31 mouse cellular contexts compared by ENCODE assay signal in genomic region chr16:13944178-13944577, GRCm38 (mm10). TPM values are rescaled to one million over a fixed set of nuclear protein-coding genes. Genes with fewer than 3 reads are reported as not detected.
DNase-seq lines count a peak whose midpoint lies in the region; ATAC-seq and TF ChIP-seq lines count a peak whose summit lies in the region.
"Had no signal": no experiment of that assay in that cellular context is flagged by ENCODE, and none has a peak within 500 bp of the region (broad histone marks: within the 10 kb centered on the region; RNA-seq: fewer than 3 reads in every experiment).

No protein-coding gene starts in this region.

- no peaks in the 10 kb centered on the region for H3K27me3 ChIP-seq in MEL (ENCODE audit: control insufficient read depth in 1 of 2, insufficient read depth in 2 of 2, low read length in 2 of 2)

- no peak for TF ChIP-seq POLR2A in MEL (IDR thresholded peaks at IDR 0.05; ENCODE audit: control insufficient read depth in 1 of 2, insufficient read depth in 1 of 2, low read depth in 1 of 2, low read length in 2 of 2, poor library complexity in 1 of 2)

- H3K36me3 ChIP-seq in MEL (ENCODE audit: control insufficient read depth in 1 of 2, insufficient read depth in 2 of 2, low read length in 2 of 2) = peaks cover 0 to 4% of the 10 kb centered on the region in 2 experiments; a peak in 2 of 4 replicates
- H3K36me3 ChIP-seq: embryonic facial prominence, embryonic 12.5 days; limb, embryonic 13.5 days; midbrain, embryonic 12.5 days had no signal

- H3K4me1 ChIP-seq in MEL (ENCODE audit: control insufficient read depth in 1 of 2, insufficient read depth in 2 of 2, low read length in 2 of 2) = peaks cover 0 to 2% of the 10 kb centered on the region in 2 experiments; a peak in 1 of 4 replicates
- H3K4me1 ChIP-seq: limb, embryonic 13.5 days had no signal

- no peak for TF ChIP-seq CTCF in MEL (IDR thresholded peaks at IDR 0.05 in 2 of 3, conservative IDR thresholded peaks at IDR 0.05 in 1 of 3; ENCODE audit: control insufficient read depth in 1 of 3, insufficient read depth in 1 of 3, low read depth in 2 of 3, low read length in 3 of 3, poor library complexity in 1 of 3, severe bottlenecking in 1 of 3)

- no peaks in the 10 kb centered on the region for H3K9me3 ChIP-seq in MEL (replicated peaks; ENCODE audit: insufficient read depth, low read length)
- H3K9me3 ChIP-seq: embryonic facial prominence, embryonic 12.5 days; limb, embryonic 13.5 days; midbrain, embryonic 12.5 days had no signal

- H3K79me2 ChIP-seq in MEL (ENCODE audit: control insufficient read depth, insufficient read depth, low read length, poor library complexity) = no peaks in the 10 kb centered on the region

- no peak overlapping the region for H3K27ac ChIP-seq in MEL (ENCODE audit: control insufficient read depth, low read depth, low read length)
- H3K27ac ChIP-seq: embryonic facial prominence, embryonic 12.5 days; limb, embryonic 13.5 days; liver, embryonic 14.5 days; midbrain, embryonic 12.5 days had no signal

- no peak overlapping the region for H3K4me3 ChIP-seq in MEL (ENCODE audit: control insufficient read depth in 1 of 2, insufficient read depth in 1 of 2, low read depth in 2 of 2, low read length in 2 of 2)
- H3K4me3 ChIP-seq: embryonic facial prominence, embryonic 12.5 days; limb, embryonic 13.5 days; midbrain, embryonic 12.5 days had no signal

- 0 out of 2 replicates have a peak, but pooled peaks have one; percentile 11 for ATAC-seq in megakaryocyte progenitor cell, adult 5-6 weeks (replicated peaks; ENCODE audit: poor library complexity)
- ATAC-seq: forebrain, embryonic 16.5 days; hindbrain, embryonic 16.5 days had no signal

- TF ChIP-seq EP300 in MEL (IDR thresholded peaks at IDR 0.05; ENCODE audit: low read depth in 1 of 2, low read length in 2 of 2) = peak; percentile 73 to 84

- TF ChIP-seq RAD21 in MEL (IDR thresholded peaks at IDR 0.05; ENCODE audit: low read depth, low read length) = no peak

- no peak overlapping the region for H3K9ac ChIP-seq in MEL (ENCODE audit: control insufficient read depth, low read depth, low read length, poor library complexity, severe bottlenecking)
- H3K9ac ChIP-seq: embryonic facial prominence, embryonic 12.5 days; limb, embryonic 13.5 days; liver, embryonic 14.5 days; midbrain, embryonic 12.5 days had no signal

- peak; percentile 10 to 11 for DNase-seq in spleen, postnatal 36 days (ENCODE audit: low spot score in 2 of 2)
- DNase-seq in spleen, postnatal 10 days (ENCODE audit: low spot score in 2 of 2) = no peak
- peak; percentile 73 for DNase-seq in MEL (ENCODE audit: low read depth, low spot score)
- no peak for DNase-seq in gastrocnemius, adult 18-20 months (ENCODE audit: low spot score)
- no peak for DNase-seq in adrenal gland, postnatal 36 days
- DNase-seq: adrenal gland, adult 8-10 months; cerebellum, adult 11 months; cerebellum, adult 9-10 months; cerebellum, postnatal 36 days; embryo, embryonic 11 days; kidney, adult 18-20 months; kidney, postnatal 36 days; lung, adult 2 months; lung, postnatal 14 days; right cerebral cortex, postnatal 14 days; thymus, postnatal 4 days had no signal

TF ChIP-seq in MEL, 35 proteins besides CTCF, POLR2A, EP300 and RAD21:
- TF ChIP-seq ETS1 (IDR thresholded peaks at IDR 0.05; ENCODE audit: low read depth, low read length) (peak; percentile 27; the same call in 1 of the 2 replicates), UBTF (IDR thresholded peaks at IDR 0.05; ENCODE audit: borderline replicate concordance, insufficient read depth, low read depth, low read length) (no peak), GATA1 (IDR thresholded peaks at IDR 0.05; ENCODE audit: low read depth, low read length) (peak; percentile 67; the same call in 1 of the 2 replicates), MXI1 (IDR thresholded peaks at IDR 0.05; ENCODE audit: low read depth, low read length) (no peak), RCOR1 (IDR thresholded peaks at IDR 0.05; ENCODE audit: low read depth, low read length) (peak; percentile 96)

RNA-seq across cellular contexts. Expression of gene Mpv17l, which starts 41.2 kb away (rescaled TPM):
- total RNA-seq in MEL (2012; rRNA removed) = 0.77 and 1.2 TPM in 2 replicates
- 1 to 10 TPM in 1 of 2 experiments, not detected in 1; 2.3 TPM for polyA plus RNA-seq in MEL (2012; ENCODE audit: insufficient read depth in 1 of 2, insufficient read length in 2 of 2, low read depth in 1 of 2, low replicate concordance in 2 of 2, missing spikeins in 1 of 2)
- total RNA-seq in megakaryocyte progenitor cell, adult 5-6 weeks (2015) = 0.32 and 1.7 TPM in 2 replicates
- 0.33 and 2.0 TPM in 2 replicates for total RNA-seq in megakaryocyte progenitor cell, adult 5-6 weeks (2017)
- under 1 TPM; 0.50 to 0.85 TPM for total RNA-seq in gastrocnemius, adult 18-20 months (2021)
- 10 to 100 TPM in 1 of 2 experiments, 1 to 10 TPM in 1; 9.1 to 12.7 TPM for total RNA-seq in adrenal gland, postnatal 36 days (2021)

RNA-seq across cellular contexts. Expression of gene Pdxdc1, which starts 41.2 kb away (rescaled TPM):
- total RNA-seq in MEL (2012; rRNA removed) = 36.0 and 37.4 TPM in 2 replicates
- 10 to 100 TPM in 1 of 2 experiments, not detected in 1; 64.2 TPM for polyA plus RNA-seq in MEL (2012; ENCODE audit: insufficient read depth in 1 of 2, insufficient read length in 2 of 2, low read depth in 1 of 2, low replicate concordance in 2 of 2, missing spikeins in 1 of 2)
- 52.7 and 57.8 TPM in 2 replicates for total RNA-seq in megakaryocyte progenitor cell, adult 5-6 weeks (2015)
- 58.0 and 87.0 TPM in 2 replicates for total RNA-seq in megakaryocyte progenitor cell, adult 5-6 weeks (2017)
- 10 to 100 TPM; 46.9 to 51.1 TPM for total RNA-seq in gastrocnemius, adult 18-20 months (2021)
- 10 to 100 TPM; 82.9 to 90.9 TPM for total RNA-seq in adrenal gland, postnatal 36 days (2021)

RNA-seq across cellular contexts. Expression of gene 2900011O08Rik, which starts 42.2 kb away (rescaled TPM):
- 0.04 TPM in 1 of 2 replicates, not detected in the other for total RNA-seq in MEL (2012; rRNA removed)
- not detected for polyA plus RNA-seq in MEL (2012; ENCODE audit: insufficient read depth in 1 of 2, insufficient read length in 2 of 2, low read depth in 1 of 2, low replicate concordance in 2 of 2, missing spikeins in 1 of 2)
- total RNA-seq in megakaryocyte progenitor cell, adult 5-6 weeks (2015) = 0.12 TPM in 1 of 2 replicates, not detected in the other
- total RNA-seq in megakaryocyte progenitor cell, adult 5-6 weeks (2017) = 0.12 TPM in 1 of 2 replicates, not detected in the other
- not detected for total RNA-seq in gastrocnemius, adult 18-20 months (2021)
- 1 to 10 TPM; 1.1 to 1.6 TPM for total RNA-seq in adrenal gland, postnatal 36 days (2021)
- total RNA-seq: heart, postnatal 25 days; megakaryocyte, adult 5-6 weeks had no signal

RNA-seq across cellular contexts. Expression of gene Ifitm7, which starts 42.5 kb away (rescaled TPM):
- total RNA-seq in MEL (2012; rRNA removed) = not detected in 2 replicates
- not detected for polyA plus RNA-seq in MEL (2012; ENCODE audit: insufficient read depth in 1 of 2, insufficient read length in 2 of 2, low read depth in 1 of 2, low replicate concordance in 2 of 2, missing spikeins in 1 of 2)
- 6.7 and 10.2 TPM in 2 replicates for total RNA-seq in megakaryocyte progenitor cell, adult 5-6 weeks (2015)
- 6.0 and 12.2 TPM in 2 replicates for total RNA-seq in megakaryocyte progenitor cell, adult 5-6 weeks (2017)
- not detected for total RNA-seq in gastrocnemius, adult 18-20 months (2021)
- total RNA-seq in adrenal gland, postnatal 36 days (2021) = not detected
- total RNA-seq: gastrocnemius, adult 8-10 months; gastrocnemius, postnatal 4 days; heart, postnatal 25 days had no signal
- polyA plus RNA-seq: heart, embryonic 14.5 days; intestine, embryonic 14.5 days; lung, adult 2 months; small intestine, adult 2 months; thymus, postnatal 0 days had no signal

Comparison
In these comparisons a context has a peak if more than half of its experiments do, and no peak if none do; other contexts are left out.
1. DNase-seq: peak in spleen, postnatal 36 days (2 of 2) and MEL (single experiment); none in spleen, postnatal 10 days (0 of 2), gastrocnemius, adult 18-20 months (single experiment) and adrenal gland, postnatal 36 days (0 of 2).